Mouse (Mus musculus) testis, adult 2 months (tissue): ENCODE measurements around the gene Cps1. TPM values are rescaled to one million over a fixed set of nuclear protein-coding genes. Genes with fewer than 3 reads are reported as not detected.

Source experiments
- H3K27ac ChIP-seq: fragments of 200-500 bp; 2 replicates; pipeline ENCODE4 v1.5.1; 2012; ENCODE audit warnings: low read depth, low read length; ENCODE audit not compliant: control insufficient read depth, insufficient read depth
- H3K27me3 ChIP-seq: fragments of 200-500 bp; 2 replicates; pipeline ENCODE4 v1.6.1; 2012; ENCODE audit warnings: mild to moderate bottlenecking, low read length, moderate library complexity; ENCODE audit not compliant: control insufficient read depth, insufficient read depth
- H3K36me3 ChIP-seq: fragments of 200-500 bp; 2 replicates; pipeline ENCODE4 v1.6.1; 2012; ENCODE audit warnings: mild to moderate bottlenecking, low read length; ENCODE audit not compliant: control insufficient read depth, insufficient read depth
- H3K4me1 ChIP-seq: fragments of 200-500 bp; 2 replicates; pipeline ENCODE4 v1.6.1; 2012; ENCODE audit warnings: low read length; ENCODE audit not compliant: control insufficient read depth, insufficient read depth
- H3K4me3 ChIP-seq: fragments of 200-500 bp; 2 replicates; pipeline ENCODE4 v1.5.1; 2012; ENCODE audit warnings: low read depth, mild to moderate bottlenecking, low read length, moderate library complexity, mixed read lengths; ENCODE audit not compliant: control insufficient read depth
- CTCF ChIP-seq: fragments of 200-500 bp; IDR thresholded peaks from 2 replicates; pipeline ENCODE4 v1.5.1; 2012; ENCODE audit warnings: low read depth, mild to moderate bottlenecking, inconsistent platforms, low read length, moderate library complexity; ENCODE audit not compliant: control insufficient read depth, insufficient read depth, insufficient replicate concordance
- POLR2A ChIP-seq: fragments of 200-500 bp; IDR thresholded peaks from 2 replicates; pipeline ENCODE4 v1.6.1; 2012; ENCODE audit warnings: low read depth, mild to moderate bottlenecking, inconsistent platforms, low read length, moderate library complexity; ENCODE audit not compliant: control insufficient read depth
- polyA plus RNA-seq: library from polyadenylated mRNA; depleted of rRNA; stranded (reverse); fragments of >200 nt; gene quantifications from 2 replicates; pipeline ENCODE4 v1.2.3, GENCODE M21; 2012; rRNA removed

Cps1 gene
- polyA plus RNA-seq, 1 experiment = 0.20 TPM

DNA sequence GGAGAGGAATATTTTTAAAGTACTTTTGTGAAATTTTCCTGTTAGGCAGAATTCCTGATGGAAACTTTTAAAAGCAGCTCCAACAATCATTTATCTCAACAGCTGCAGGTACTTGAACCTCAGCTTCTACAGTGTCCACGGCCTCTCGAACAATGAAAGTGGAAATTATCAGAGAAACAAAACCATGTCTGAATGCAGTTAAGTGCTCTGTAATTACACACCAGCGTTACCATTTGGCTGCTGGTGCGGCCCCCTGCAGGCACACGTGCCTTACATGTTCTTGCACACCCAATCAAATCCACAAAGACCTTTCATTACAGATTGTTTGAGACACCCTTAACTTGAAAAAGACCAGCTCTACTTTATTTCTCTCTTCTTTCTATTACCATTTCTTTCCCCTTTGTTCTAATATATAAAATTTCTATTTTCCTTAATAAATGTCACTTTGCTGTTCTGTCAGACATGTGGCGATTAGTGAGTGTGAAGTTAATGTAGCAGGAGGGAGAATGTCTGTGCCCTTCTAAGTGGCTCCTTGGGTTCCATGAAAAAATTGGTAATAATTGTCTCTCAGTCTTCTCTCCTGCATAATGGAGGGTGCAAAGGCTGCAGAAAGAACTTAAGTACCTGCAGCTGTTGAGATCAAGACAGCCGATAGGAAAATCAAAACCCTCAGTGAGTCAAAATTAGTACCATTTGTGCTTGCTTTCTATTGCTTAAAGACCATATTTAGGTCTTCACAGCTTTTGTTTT lies 112.8 kb downstream of the Cps1 start:
- no peaks in the 10 kb centered on the region for H3K4me1 ChIP-seq
- no peaks in the 10 kb centered on the region for H3K36me3 ChIP-seq
- TF ChIP-seq POLR2A = no peak
- no peak overlapping the region for H3K27ac ChIP-seq
- no peak overlapping the region for H3K4me3 ChIP-seq
- no peaks in the 10 kb centered on the region for H3K27me3 ChIP-seq

- Histone ChIP-seq H3K27me3 (no peaks in the 10 kb centered on the region), H3K4me3 (no peak overlapping the region), H3K36me3 (no peaks in the 10 kb centered on the region), H3K4me1 (no peaks in the 10 kb centered on the region), H3K27ac (no peak overlapping the region)
- TF ChIP-seq CTCF (no peak), POLR2A (no peak)
These were observed 115.6 kb downstream of the Cps1 start for GRCm38 (mm10) chr1:67238446-67238845.

DNA sequence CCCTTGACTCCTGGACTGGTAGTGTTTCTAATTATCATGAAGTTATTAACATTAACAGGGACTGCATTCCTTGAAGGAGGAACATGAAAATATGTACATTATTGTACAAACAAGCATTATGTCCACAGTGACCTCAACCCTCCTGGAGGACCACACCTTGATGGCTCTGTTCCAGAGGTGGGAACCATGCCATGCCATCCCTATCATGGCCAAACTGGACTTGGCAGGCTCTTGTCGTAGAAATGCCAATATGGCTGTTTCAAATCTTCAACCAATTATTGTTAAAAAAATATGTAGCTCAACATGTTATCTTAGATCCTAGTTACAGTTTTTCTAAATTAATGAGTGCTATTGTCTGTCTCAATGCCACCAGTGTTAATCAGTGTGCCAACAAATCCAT lies 116.1 kb downstream of the Cps1 start:
- Histone ChIP-seq H3K4me1 (no peaks in the 10 kb centered on the region), H3K27me3 (no peaks in the 10 kb centered on the region), H3K36me3 (no peaks in the 10 kb centered on the region), H3K4me3 (no peak overlapping the region), H3K27ac (no peak overlapping the region)
- no peak for TF ChIP-seq POLR2A

DNA sequence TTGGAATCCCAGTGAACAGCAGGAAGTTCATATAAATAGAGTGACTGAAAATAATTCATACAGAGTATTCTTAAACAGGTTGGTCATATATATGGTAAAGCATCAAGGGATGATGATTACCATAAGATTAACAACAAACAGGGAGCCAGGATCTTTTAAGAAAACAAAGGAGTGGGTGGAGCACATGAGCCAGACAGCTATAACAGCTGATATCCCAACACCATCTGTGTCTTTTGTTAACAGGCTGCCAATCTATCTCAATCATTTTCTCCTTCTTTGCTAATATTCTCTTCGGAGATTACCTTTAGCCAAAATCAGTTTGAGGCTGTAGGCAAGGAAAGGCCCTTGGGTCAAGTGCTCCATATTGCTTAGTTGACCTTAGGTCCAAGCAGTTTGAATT lies 142.4 kb downstream of the Cps1 start:
- Histone ChIP-seq H3K4me1 (no peaks in the 10 kb centered on the region), H3K27ac (no peak overlapping the region), H3K4me3 (no peak overlapping the region), H3K36me3 (no peaks in the 10 kb centered on the region), H3K27me3 (no peaks in the 10 kb centered on the region)
- no peak for TF ChIP-seq POLR2A
- no peak for TF ChIP-seq CTCF

GRCm38 (mm10) chr1:67267972-67268371 lies 145.1 kb downstream of the Cps1 start:
- TF ChIP-seq CTCF (no peak), POLR2A (no peak)
- Histone ChIP-seq H3K27me3 (no peaks in the 10 kb centered on the region), H3K4me3 (no peak overlapping the region), H3K4me1 (no peaks in the 10 kb centered on the region), H3K27ac (no peak overlapping the region), H3K36me3 (no peaks in the 10 kb centered on the region)

GRCm38 (mm10) chr1:67268450-67268849 lies 145.6 kb downstream of the Cps1 start:
- Histone ChIP-seq H3K27ac (no peak overlapping the region), H3K36me3 (no peaks in the 10 kb centered on the region), H3K4me1 (no peaks in the 10 kb centered on the region), H3K4me3 (no peak overlapping the region), H3K27me3 (no peaks in the 10 kb centered on the region)
- TF ChIP-seq CTCF (no peak), POLR2A (no peak)

- H3K27ac ChIP-seq = no peak overlapping the region
- H3K4me3 ChIP-seq = no peak overlapping the region
- TF ChIP-seq CTCF (no peak), POLR2A (no peak)
These were observed 153.4 kb downstream of the Cps1 start for GRCm38 (mm10) chr1:67276270-67276669.

More at GRCm38 (mm10) chr1:67276270-67276669, 153.4 kb downstream of the Cps1 start:
- H3K27me3 ChIP-seq = no peaks in the 10 kb centered on the region
- no peaks in the 10 kb centered on the region for H3K36me3 ChIP-seq
- H3K4me1 ChIP-seq = no peaks in the 10 kb centered on the region

Other genes starting within 250 kb of the Cps1 start
- 0.37 and 0.65 TPM in 2 replicates for gene Myl1, start 177.6 kb upstream of the Cps1 start, polyA plus RNA-seq
- 787 and 799 TPM in 2 replicates for gene Lancl1, start 84.2 kb upstream of the Cps1 start, polyA plus RNA-seq